Mouse (Mus musculus): ENCODE results near the gene Mars. TPM values are rescaled to one million over a fixed set of nuclear protein-coding genes. Genes with fewer than 3 reads are reported as not detected.

Mars gene
- polyA plus RNA-seq, 1 experiment from 2014 or later, result 122 TPM

- ATAC-seq (ENCODE audit: low FRiP score, low read depth), result no peak
- Histone ChIP-seq H3K9ac (peak overlapping the region; percentile 82), H3K4me1 (peaks cover 60% of the 10 kb centered on the region), H3K4me3 (peak overlapping the region; percentile 70), H3K4me2 (replicated peaks) (peak overlapping the region; percentile 95), H3K27ac (peak overlapping the region; percentile 98), H3K27me3 (no peaks in the 10 kb centered on the region), H3K36me3 (peaks cover 46% of the 10 kb centered on the region), H3K9me3 (no peaks in the 10 kb centered on the region)
- 2% methylated on average over 3 of the region's 3 CpGs for WGBS
These were observed 23.7 kb downstream of the Mars start for GRCm38 (mm10) chr10:127287936-127288293.

- H3K4me1 ChIP-seq, result peaks cover 55% of the 10 kb centered on the region
- 70% methylated on average over 15 of the region's 15 CpGs for WGBS
- ATAC-seq (ENCODE audit: low FRiP score, low read depth), result no peak
- H3K4me3 ChIP-seq, result peak overlapping the region; percentile 70
- H3K9ac ChIP-seq, result peak overlapping the region; percentile 82
- peaks cover 51% of the 10 kb centered on the region for H3K36me3 ChIP-seq
- H3K27ac ChIP-seq, result peak overlapping the region; percentile 98
- no peaks in the 10 kb centered on the region for H3K9me3 ChIP-seq
- peak overlapping the region; percentile 95 for H3K4me2 ChIP-seq (replicated peaks)
- no peaks in the 10 kb centered on the region for H3K27me3 ChIP-seq
These were observed 24.2 kb downstream of the Mars start for GRCm38 (mm10) chr10:127287271-127287935.

GRCm38 (mm10) chr10:127286730-127287129 is 24.9 kb downstream of the Mars start:
- Histone ChIP-seq H3K9ac (peak overlapping the region; percentile 82), H3K27ac (0 out of 2 replicates have a peak overlapping the region, but pooled peaks have one; percentile 98), H3K4me1 (peaks cover 49% of the 10 kb centered on the region), H3K4me3 (peak overlapping the region; percentile 70), H3K36me3 (peaks cover 58% of the 10 kb centered on the region), H3K27me3 (no peaks in the 10 kb centered on the region), H3K9me3 (no peaks in the 10 kb centered on the region), H3K4me2 (replicated peaks) (peak overlapping the region; percentile 95)
- ATAC-seq (ENCODE audit: low FRiP score, low read depth), result no peak
- WGBS, result 64% methylated on average over 7 of the region's 7 CpGs

- Histone ChIP-seq H3K9me3 (no peaks in the 10 kb centered on the region), H3K4me2 (replicated peaks) (peak overlapping the region; percentile 95), H3K9ac (peak overlapping the region; percentile 82), H3K27ac (no peak overlapping the region), H3K27me3 (no peaks in the 10 kb centered on the region), H3K36me3 (peaks cover 63% of the 10 kb centered on the region), H3K4me3 (peak overlapping the region; percentile 70; the same call in 1 of the 2 replicates), H3K4me1 (peaks cover 43% of the 10 kb centered on the region)
- WGBS, result 82% methylated on average over 7 of the region's 7 CpGs
- ATAC-seq (ENCODE audit: low FRiP score, low read depth), result no peak
These were observed 25.4 kb downstream of the Mars start for GRCm38 (mm10) chr10:127286194-127286593.

GRCm38 (mm10) chr10:127285644-127286043 is 25.9 kb downstream of the Mars start:
- H3K27ac ChIP-seq, result no peak overlapping the region
- H3K9me3 ChIP-seq, result no peaks in the 10 kb centered on the region
- H3K4me3 ChIP-seq, result no peak overlapping the region
- 0 out of 2 replicates have a peak overlapping the region, but pooled peaks have one; percentile 95 for H3K4me2 ChIP-seq (replicated peaks)
- peaks cover 69% of the 10 kb centered on the region for H3K36me3 ChIP-seq
- H3K9ac ChIP-seq, result peak overlapping the region; percentile 39; the same call in 1 of the 2 replicates
- ATAC-seq (ENCODE audit: low FRiP score, low read depth), result no peak
- H3K4me1 ChIP-seq, result peaks cover 43% of the 10 kb centered on the region
- WGBS, result 79% methylated on average over 13 of the region's 13 CpGs
- no peaks in the 10 kb centered on the region for H3K27me3 ChIP-seq

GRCm38 (mm10) chr10:127284724-127285500 is 26.7 kb downstream of the Mars start:
- 72% methylated on average over 11 of the region's 11 CpGs for WGBS
- H3K4me2 ChIP-seq (replicated peaks), result no peak overlapping the region
- no peak overlapping the region for H3K27ac ChIP-seq
- peaks cover 42% of the 10 kb centered on the region for H3K4me1 ChIP-seq
- H3K9ac ChIP-seq, result peak overlapping the region; percentile 39
- no peaks in the 10 kb centered on the region for H3K9me3 ChIP-seq
- no peak overlapping the region for H3K4me3 ChIP-seq
- H3K36me3 ChIP-seq, result peaks cover 76% of the 10 kb centered on the region
- ATAC-seq (ENCODE audit: low FRiP score, low read depth), result no peak
- H3K27me3 ChIP-seq, result no peaks in the 10 kb centered on the region

GRCm38 (mm10) chr10:127284105-127284622 is 27.4 kb downstream of the Mars start:
- Histone ChIP-seq H3K27ac (no peak overlapping the region), H3K4me2 (replicated peaks) (no peak overlapping the region), H3K9ac (no peak overlapping the region), H3K9me3 (no peaks in the 10 kb centered on the region), H3K4me3 (no peak overlapping the region), H3K36me3 (peaks cover 83% of the 10 kb centered on the region), H3K27me3 (no peaks in the 10 kb centered on the region), H3K4me1 (peaks cover 36% of the 10 kb centered on the region)
- 90% methylated on average over 7 of the region's 7 CpGs for WGBS
- ATAC-seq (ENCODE audit: low FRiP score, low read depth), result no peak

- peaks cover 32% of the 10 kb centered on the region for H3K4me1 ChIP-seq
- no peak for ATAC-seq (ENCODE audit: low FRiP score, low read depth)
- whole genome bisulfite sequencing, result 87% methylated on average over 13 of the region's 13 CpGs
- H3K4me2 ChIP-seq (replicated peaks), result no peak overlapping the region
- no peaks in the 10 kb centered on the region for H3K9me3 ChIP-seq
- peaks cover 98% of the 10 kb centered on the region for H3K36me3 ChIP-seq
- no peaks in the 10 kb centered on the region for H3K27me3 ChIP-seq
- no peak overlapping the region for H3K27ac ChIP-seq
- 0 out of 2 replicates have a peak overlapping the region, but pooled peaks have one; percentile 13 for H3K9ac ChIP-seq
- H3K4me3 ChIP-seq, result no peak overlapping the region
These were observed 28.9 kb downstream of the Mars start for GRCm38 (mm10) chr10:127282620-127283215.

GRCm38 (mm10) chr10:127281316-127281715 is 30.3 kb downstream of the Mars start:
- H3K9me3 ChIP-seq, result no peaks in the 10 kb centered on the region
- H3K4me1 ChIP-seq, result peaks cover 18% of the 10 kb centered on the region
- H3K27me3 ChIP-seq, result no peaks in the 10 kb centered on the region
- 91% methylated on average over 8 of the region's 8 CpGs for WGBS
- H3K36me3 ChIP-seq, result peaks cover 100% of the 10 kb centered on the region
- H3K4me2 ChIP-seq (replicated peaks), result no peak overlapping the region
- no peak overlapping the region for H3K9ac ChIP-seq
- no peak overlapping the region for H3K27ac ChIP-seq
- no peak overlapping the region for H3K4me3 ChIP-seq
- ATAC-seq (ENCODE audit: low FRiP score, low read depth), result no peak

GRCm38 (mm10) chr10:127279730-127280129 is 31.9 kb downstream of the Mars start:
- Histone ChIP-seq H3K9me3 (no peaks in the 10 kb centered on the region), H3K36me3 (peaks cover 100% of the 10 kb centered on the region), H3K4me1 (peaks cover 3% of the 10 kb centered on the region), H3K4me2 (replicated peaks) (no peak overlapping the region), H3K27me3 (no peaks in the 10 kb centered on the region), H3K9ac (no peak overlapping the region), H3K27ac (no peak overlapping the region), H3K4me3 (no peak overlapping the region)
- ATAC-seq (ENCODE audit: low FRiP score, low read depth), result no peak
- WGBS, result 90% methylated on average over 2 of the region's 2 CpGs

GRCm38 (mm10) chr10:127274261-127275022 is 37.1 kb downstream of the Mars start:
- no peaks in the 10 kb centered on the region for H3K9me3 ChIP-seq
- 92% methylated on average over 11 of the region's 11 CpGs for WGBS
- H3K4me3 ChIP-seq, result no peak overlapping the region
- peaks cover 97% of the 10 kb centered on the region for H3K36me3 ChIP-seq
- no peaks in the 10 kb centered on the region for H3K27me3 ChIP-seq
- no peak overlapping the region for H3K9ac ChIP-seq
- no peak overlapping the region for H3K27ac ChIP-seq
- H3K4me2 ChIP-seq (replicated peaks), result no peak overlapping the region
- ATAC-seq (ENCODE audit: low FRiP score, low read depth), result no peak
- no peaks in the 10 kb centered on the region for H3K4me1 ChIP-seq

Data from limb, embryonic 13.5 days (tissue).